Mouse (Mus musculus) ES-Bruce4 (cell line): ENCODE measurements around the gene Xntrpc. TPM values are rescaled to one million over a fixed set of nuclear protein-coding genes. Genes with fewer than 3 reads are reported as not detected.

Experiments
- H3K27ac ChIP-seq: 2 replicates; pipeline ENCODE4 v1.5.1; 2012; ENCODE audit warnings: low read length, inconsistent platforms; ENCODE audit not compliant: insufficient read depth
- H3K27me3 ChIP-seq: 2 replicates; pipeline ENCODE4 v1.6.1; 2012; ENCODE audit warnings: mild to moderate bottlenecking, low read length, inconsistent platforms; ENCODE audit not compliant: control insufficient read depth, poor library complexity, insufficient read depth, severe bottlenecking
- H3K36me3 ChIP-seq: 2 replicates; pipeline ENCODE4 v1.6.1; 2012; ENCODE audit warnings: inconsistent platforms, mild to moderate bottlenecking, low read length, moderate library complexity; ENCODE audit not compliant: control insufficient read depth, poor library complexity, insufficient read depth, severe bottlenecking
- H3K4me1 ChIP-seq: one replicate; pipeline ENCODE4 v1.8.1; 2011; ENCODE audit warnings: low read length; ENCODE audit not compliant: control insufficient read depth, insufficient read depth
- H3K4me3 ChIP-seq: 2 replicates; pipeline ENCODE4 v1.5.1; 2011; ENCODE audit warnings: low read depth, mild to moderate bottlenecking, low read length
- H3K9ac ChIP-seq: 2 replicates; pipeline ENCODE4 v1.6.1; 2012; ENCODE audit warnings: low read depth, mild to moderate bottlenecking, inconsistent platforms; ENCODE audit not compliant: poor library complexity, severe bottlenecking
- H3K9me3 ChIP-seq: replicated peaks from 2 replicates; pipeline ENCODE4 v1.6.1; 2012; ENCODE audit warnings: mild to moderate bottlenecking, low read length, inconsistent platforms; ENCODE audit not compliant: control insufficient read depth, poor library complexity, insufficient read depth, severe bottlenecking
- CTCF ChIP-seq: IDR thresholded peaks from one replicate; pipeline ENCODE4 v1.8.1; 2011; ENCODE audit warnings: low read depth, low read length
- EP300 ChIP-seq: IDR thresholded peaks from 2 replicates; pipeline ENCODE4 v1.6.1; 2011; ENCODE audit warnings: low read depth, low read length; ENCODE audit not compliant: insufficient read depth
- POLR2A ChIP-seq: IDR thresholded peaks from one replicate; pipeline ENCODE4 v1.8.1; 2011; ENCODE audit warnings: low read length; ENCODE audit not compliant: insufficient read depth
- polyA plus RNA-seq: library from polyadenylated mRNA; stranded (reverse); fragments of >200 nt; gene quantifications from 2 replicates; pipeline ENCODE4 v1.2.4, GENCODE M21; 2011; ENCODE audit warnings: low read depth; ENCODE audit not compliant: missing spikeins, insufficient read depth, insufficient read length

The Xntrpc gene
- polyA plus RNA-seq, 1 experiment, result 0.76 TPM

- H3K4me3 ChIP-seq, result peak overlapping the region; percentile 24
- 0 out of 2 replicates have a peak overlapping the region, but pooled peaks have one; percentile 2 for H3K9ac ChIP-seq
- no peaks in the 10 kb centered on the region for H3K36me3 ChIP-seq
- no peaks in the 10 kb centered on the region for H3K9me3 ChIP-seq
- TF ChIP-seq POLR2A (no peak), EP300 (peak; percentile 72)
- H3K27ac ChIP-seq, result peak overlapping the region; percentile 82
- peaks cover 9% of the 10 kb centered on the region for H3K4me1 ChIP-seq
- no peaks in the 10 kb centered on the region for H3K27me3 ChIP-seq
Observed at GRCm38 (mm10) chr7:102099760-102100661, 34.5 kb downstream of the Xntrpc start.

GRCm38 (mm10) chr7:102100868-102101267 lies 35.4 kb downstream of the Xntrpc start:
- H3K9me3 ChIP-seq, result no peaks in the 10 kb centered on the region
- no peak overlapping the region for H3K4me3 ChIP-seq
- TF ChIP-seq CTCF, result no peak
- TF ChIP-seq POLR2A, result no peak
- TF ChIP-seq EP300, result no peak
- H3K27ac ChIP-seq, result peak overlapping the region; percentile 82
- H3K36me3 ChIP-seq, result no peaks in the 10 kb centered on the region
- H3K27me3 ChIP-seq, result no peaks in the 10 kb centered on the region
- H3K9ac ChIP-seq, result no peak overlapping the region
- H3K4me1 ChIP-seq, result peaks cover 9% of the 10 kb centered on the region

- peak within 1 kb of the TSS; percentile 14 for H3K9ac ChIP-seq
- peaks cover 9% of the 10 kb centered on the region for H3K4me1 ChIP-seq
- no peaks in the 10 kb centered on the region for H3K27me3 ChIP-seq
- no peaks in the 10 kb centered on the region for H3K9me3 ChIP-seq
- no peaks in the 10 kb centered on the region for H3K36me3 ChIP-seq
- H3K27ac ChIP-seq, result peak within 1 kb of the TSS; percentile 82
- TF ChIP-seq EP300, result no peak
- TF ChIP-seq CTCF, result no peak
- TF ChIP-seq POLR2A, result no peak
- H3K4me3 ChIP-seq, result peak within 1 kb of the TSS; percentile 58
Observed at GRCm38 (mm10) chr7:102101487-102101886, 36.0 kb downstream of the Xntrpc start, which contains the start of gene Art1. Gene Art1 (plus strand): TSS chr7:102101743.

GRCm38 (mm10) chr7:102102241-102102640 lies 36.7 kb downstream of the Xntrpc start:
- H3K36me3 ChIP-seq, result no peaks in the 10 kb centered on the region
- no peaks in the 10 kb centered on the region for H3K9me3 ChIP-seq
- TF ChIP-seq EP300, result no peak
- no peak for TF ChIP-seq POLR2A
- TF ChIP-seq CTCF, result peak; percentile 34
- H3K27ac ChIP-seq, result 0 out of 2 replicates have a peak overlapping the region, but pooled peaks have one; percentile 3
- H3K9ac ChIP-seq, result peak overlapping the region; percentile 14
- H3K27me3 ChIP-seq, result no peaks in the 10 kb centered on the region
- peaks cover 9% of the 10 kb centered on the region for H3K4me1 ChIP-seq
- peak overlapping the region; percentile 58 for H3K4me3 ChIP-seq

GRCm38 (mm10) chr7:102102696-102103095 lies 37.2 kb downstream of the Xntrpc start:
- no peaks in the 10 kb centered on the region for H3K27me3 ChIP-seq
- peaks cover 9% of the 10 kb centered on the region for H3K4me1 ChIP-seq
- peak overlapping the region; percentile 58 for H3K4me3 ChIP-seq
- no peaks in the 10 kb centered on the region for H3K9me3 ChIP-seq
- TF ChIP-seq EP300, result no peak
- TF ChIP-seq POLR2A, result peak; percentile 38
- peak overlapping the region; percentile 14 for H3K9ac ChIP-seq
- no peaks in the 10 kb centered on the region for H3K36me3 ChIP-seq
- 0 out of 2 replicates have a peak overlapping the region, but pooled peaks have one; percentile 3 for H3K27ac ChIP-seq

GRCm38 (mm10) chr7:102103555-102103954 lies 38.0 kb downstream of the Xntrpc start:
- no peak overlapping the region for H3K4me3 ChIP-seq
- no peaks in the 10 kb centered on the region for H3K9me3 ChIP-seq
- no peaks in the 10 kb centered on the region for H3K27me3 ChIP-seq
- H3K36me3 ChIP-seq, result no peaks in the 10 kb centered on the region
- H3K27ac ChIP-seq, result no peak overlapping the region
- H3K4me1 ChIP-seq, result peaks cover 9% of the 10 kb centered on the region
- TF ChIP-seq EP300, result no peak
- no peak for TF ChIP-seq POLR2A
- TF ChIP-seq CTCF, result no peak
- no peak overlapping the region for H3K9ac ChIP-seq
